Mouse (Mus musculus) heart, adult 2 months (tissue): ENCODE data around the gene Fgfr1op2.

Experiments
- CTCF ChIP-seq: fragments of 200-600 bp; IDR thresholded peaks from 2 replicates; pipeline ENCODE4 v1.8.1; 2022; ENCODE audit warnings: antibody characterized with exemption, mild to moderate bottlenecking, moderate library complexity
- POLR2A ChIP-seq: fragments of 200-500 bp; IDR thresholded peaks from 2 replicates; pipeline ENCODE4 v1.6.1; 2011; ENCODE audit warnings: mild to moderate bottlenecking, low read depth, low read length, control low read depth; ENCODE audit not compliant: insufficient read depth

DNA sequence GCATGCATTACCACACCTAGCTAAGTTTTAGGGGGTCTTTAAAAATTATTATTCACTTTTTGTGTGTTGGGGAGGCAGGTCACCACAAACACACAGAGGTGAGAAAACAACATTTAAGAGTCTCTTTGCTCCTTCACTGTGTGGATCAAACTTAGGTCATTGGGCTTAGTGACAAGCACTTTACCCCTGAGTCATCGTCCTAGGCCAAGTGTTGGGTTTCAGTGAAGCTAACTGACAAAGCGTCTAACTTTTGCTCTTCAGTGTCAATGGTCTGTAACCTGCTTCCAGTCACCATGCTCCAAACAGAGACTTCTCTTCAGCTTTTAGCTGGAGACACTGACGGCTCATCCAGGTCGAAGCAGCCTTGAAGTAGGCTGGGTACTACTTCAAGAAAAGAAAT is 43.9 kb upstream of the Fgfr1op2 start:
- no peak for TF ChIP-seq POLR2A
- no peak for TF ChIP-seq CTCF
